ENCODE assay signal across 8 mouse cellular contexts in genomic region chr2:60382346-60382745, GRCm38 (mm10). TPM values are rescaled to one million over a fixed set of nuclear protein-coding genes. Genes with fewer than 3 reads are reported as not detected.
DNase-seq lines count a peak whose midpoint lies in the region; ATAC-seq lines count a peak whose summit lies in the region.

No protein-coding gene starts in this region.

- peak overlapping the region; percentile 88 for H3K4me2 ChIP-seq in kidney, embryonic 15.5 days
- peak overlapping the region; percentile 88 for H3K4me2 ChIP-seq in intestine, embryonic 14.5 days (ENCODE audit: low read length)

- ATAC-seq in kidney, embryonic 15.5 days (replicated peaks; ENCODE audit: low FRiP score) = no peak
- no peak for ATAC-seq in intestine, embryonic 14.5 days (replicated peaks; ENCODE audit: low FRiP score, low TSS enrichment, low read depth)

- H3K27me3 ChIP-seq in kidney, embryonic 15.5 days = peaks cover 6% of the 10 kb centered on the region; the same call in 1 of the 2 replicates
- no peaks in the 10 kb centered on the region for H3K27me3 ChIP-seq in intestine, embryonic 14.5 days (replicated peaks; ENCODE audit: control insufficient read depth, insufficient read depth, low read length)

- H3K4me1 ChIP-seq in kidney, embryonic 15.5 days = peaks cover 14% of the 10 kb centered on the region
- no peaks in the 10 kb centered on the region; the same call in 1 of the 2 replicates for H3K4me1 ChIP-seq in intestine, embryonic 14.5 days (replicated peaks; ENCODE audit: control insufficient read depth, insufficient read depth, low read length)

- 74% methylated on average over 3 of the region's 3 CpGs for WGBS in kidney, embryonic 15.5 days
- whole genome bisulfite sequencing in intestine, embryonic 14.5 days = 68% methylated on average over 3 of the region's 3 CpGs

- H3K9me3 ChIP-seq in kidney, embryonic 15.5 days (replicated peaks) = no peaks in the 10 kb centered on the region
- H3K9me3 ChIP-seq in intestine, embryonic 14.5 days (ENCODE audit: control insufficient read depth, low read length) = no peaks in the 10 kb centered on the region

- no peak overlapping the region for H3K27ac ChIP-seq in kidney, embryonic 15.5 days
- H3K27ac ChIP-seq in intestine, embryonic 14.5 days (ENCODE audit: low read depth) = no peak overlapping the region

- H3K9ac ChIP-seq in kidney, embryonic 15.5 days = peak overlapping the region; percentile 50; the same call in 1 of the 2 replicates
- H3K9ac ChIP-seq in intestine, embryonic 14.5 days (ENCODE audit: low read length) = no peak overlapping the region

- H3K4me3 ChIP-seq in kidney, embryonic 15.5 days (replicated peaks) = peak overlapping the region; percentile 58
- peak overlapping the region; percentile 54 for H3K4me3 ChIP-seq in intestine, embryonic 14.5 days (ENCODE audit: low read depth, low read length)

- no peaks in the 10 kb centered on the region for H3K36me3 ChIP-seq in kidney, embryonic 15.5 days
- H3K36me3 ChIP-seq in intestine, embryonic 14.5 days (ENCODE audit: control insufficient read depth, insufficient read depth, low read length) = no peaks in the 10 kb centered on the region

- DNase-seq in kidney, postnatal 36 days = no peak
- DNase-seq in T-cell, adult 2 months (ENCODE audit: low spot score) = peak; percentile 56
- no peak for DNase-seq in intestine, embryonic 14.5 days (ENCODE audit: low spot score)
- DNase-seq in naive thymus-derived CD4-positive, alpha-beta T cell, adult 2 months (ENCODE audit: low read depth) = peak; percentile 76
- DNase-seq in right cerebral cortex, postnatal 10 days (ENCODE audit: low spot score in 2 of 2) = no peak
- DNase-seq in embryo, embryonic 10 days (ENCODE audit: low spot score) = no peak
- DNase-seq in embryo, embryonic 9.5 days (ENCODE audit: extremely low spot score) = no peak

RNA-seq across cellular contexts. Expression of gene Ly75, which starts 0.8 kb away (rescaled TPM):
- 2.8 and 3.5 TPM in 2 replicates for polyA plus RNA-seq in kidney, embryonic 15.5 days (2015; fragmentation: Nextera tagmentation; extraction: Ambion mirVana)
- 1.5 and 1.6 TPM in 2 replicates for polyA plus RNA-seq in intestine, embryonic 14.5 days (2014; fragmentation: Nextera tagmentation; extraction: Ambion mirVana)

Comparison
In these comparisons a context has a peak if more than half of its experiments do, and no peak if none do; other contexts are left out.
1. DNase-seq: peak in T-cell, adult 2 months (single experiment) and naive thymus-derived CD4-positive, alpha-beta T cell, adult 2 months (single experiment); none in kidney, postnatal 36 days (0 of 2), intestine, embryonic 14.5 days (single experiment), right cerebral cortex, postnatal 10 days (0 of 2), embryo, embryonic 10 days (single experiment) and embryo, embryonic 9.5 days (single experiment).